Mouse (Mus musculus): ENCODE data around the gene Nav3.

Nav3 gene

DNA sequence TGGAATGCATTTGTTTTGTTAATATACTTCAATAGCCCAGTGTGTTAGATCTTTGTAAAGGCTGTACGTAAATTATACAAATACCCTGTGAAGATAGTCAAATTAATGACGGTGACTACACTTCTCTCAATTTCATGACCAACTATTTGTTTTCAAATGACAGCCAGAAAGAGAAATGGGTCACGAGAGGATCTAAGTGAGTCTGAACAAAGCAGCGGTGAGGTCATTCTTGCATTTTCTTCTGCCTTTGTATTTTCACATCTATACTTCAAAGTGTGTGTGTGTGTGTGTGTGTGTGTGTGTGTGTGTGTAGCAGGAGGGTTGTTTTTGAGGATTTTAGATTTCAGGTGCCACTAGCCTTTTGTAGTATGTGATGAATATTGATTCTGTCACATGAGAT is 662.5 kb downstream of the Nav3 start:
- DNase-seq, result no peak

DNA sequence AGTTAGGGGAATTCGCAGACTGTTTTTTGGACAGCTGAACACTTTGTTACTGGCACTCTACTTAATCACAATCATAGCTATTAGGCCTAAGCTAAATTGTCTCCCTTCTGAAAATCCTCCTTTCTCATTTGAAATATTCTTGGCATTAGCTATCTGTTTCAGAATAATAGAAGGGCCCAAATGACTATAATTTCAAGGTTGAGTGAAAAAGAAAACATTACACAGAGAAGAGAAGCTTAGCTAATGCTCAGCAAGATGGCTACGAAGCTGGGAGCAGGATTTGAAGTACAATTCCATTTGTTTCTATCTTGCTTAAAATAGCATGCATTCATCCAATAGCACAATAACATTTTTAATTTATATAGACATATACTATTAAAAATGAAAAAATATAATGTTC is 667.3 kb downstream of the Nav3 start:
- DNase-seq, result no peak

GRCm38 (mm10) chr10:109779109-109779508 is 676.9 kb downstream of the Nav3 start:
- no peak for DNase-seq

DNA sequence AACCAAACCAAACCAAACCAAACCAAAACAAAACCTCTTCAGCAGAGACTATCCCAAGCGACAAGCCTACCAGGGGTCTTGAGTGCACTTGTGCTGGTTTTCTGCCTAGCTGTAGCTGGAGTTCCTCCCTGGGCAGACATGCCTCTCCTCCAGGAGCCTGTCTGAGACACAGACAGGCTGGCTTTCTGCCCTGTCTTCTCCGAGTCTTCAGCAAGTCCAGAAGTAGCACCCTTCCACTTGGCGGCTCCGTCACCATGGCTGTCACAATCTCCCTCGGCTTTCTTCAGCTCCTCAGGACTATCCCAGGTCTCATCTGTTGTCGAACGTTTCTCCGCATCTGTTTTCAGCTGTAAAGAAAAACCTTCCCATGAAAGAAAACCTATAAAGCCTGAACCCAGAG is 686.9 kb downstream of the Nav3 start:
- peak; percentile 20 for DNase-seq

GRCm38 (mm10) chr10:109765650-109766049 is 690.4 kb downstream of the Nav3 start:
- peak; percentile 83 for DNase-seq

GRCm38 (mm10) chr10:109764412-109765101 is 691.4 kb downstream of the Nav3 start:
- peak; percentile 37 for DNase-seq

- no peak for DNase-seq
Observed at GRCm38 (mm10) chr10:109758921-109759600, 696.9 kb downstream of the Nav3 start.

GRCm38 (mm10) chr10:109746901-109747300 is 709.1 kb downstream of the Nav3 start:
- DNase-seq, result no peak

GRCm38 (mm10) chr10:109741664-109742063 is 714.3 kb downstream of the Nav3 start:
- no peak for DNase-seq

GRCm38 (mm10) chr10:109740326-109740725 is 715.7 kb downstream of the Nav3 start:
- no peak for DNase-seq

GRCm38 (mm10) chr10:109723646-109724045 is 732.4 kb downstream of the Nav3 start:
- no peak for DNase-seq

GRCm38 (mm10) chr10:109718808-109719207 is 737.2 kb downstream of the Nav3 start:
- DNase-seq, result no peak

GRCm38 (mm10) chr10:109718390-109718789 is 737.6 kb downstream of the Nav3 start:
- DNase-seq, result no peak

DNA sequence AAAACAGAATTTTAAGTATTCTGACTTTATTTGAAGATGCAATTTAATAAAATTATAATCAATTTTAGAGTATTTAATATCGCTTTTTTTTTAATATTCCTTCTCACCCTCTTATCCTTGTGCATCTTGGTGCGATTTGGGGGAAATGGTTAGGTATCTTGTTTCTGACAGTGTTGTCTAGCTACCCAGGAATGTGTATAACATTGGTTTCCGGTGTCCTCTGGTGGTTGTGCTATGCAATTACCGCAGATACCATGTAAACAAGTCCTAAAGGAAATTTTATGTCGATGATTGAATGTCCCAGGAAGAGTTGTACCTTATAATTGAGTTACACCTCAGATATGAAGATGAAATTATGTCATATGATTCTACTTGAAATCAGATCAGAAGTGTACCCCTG is 743.0 kb downstream of the Nav3 start:
- DNase-seq, result no peak

DNA sequence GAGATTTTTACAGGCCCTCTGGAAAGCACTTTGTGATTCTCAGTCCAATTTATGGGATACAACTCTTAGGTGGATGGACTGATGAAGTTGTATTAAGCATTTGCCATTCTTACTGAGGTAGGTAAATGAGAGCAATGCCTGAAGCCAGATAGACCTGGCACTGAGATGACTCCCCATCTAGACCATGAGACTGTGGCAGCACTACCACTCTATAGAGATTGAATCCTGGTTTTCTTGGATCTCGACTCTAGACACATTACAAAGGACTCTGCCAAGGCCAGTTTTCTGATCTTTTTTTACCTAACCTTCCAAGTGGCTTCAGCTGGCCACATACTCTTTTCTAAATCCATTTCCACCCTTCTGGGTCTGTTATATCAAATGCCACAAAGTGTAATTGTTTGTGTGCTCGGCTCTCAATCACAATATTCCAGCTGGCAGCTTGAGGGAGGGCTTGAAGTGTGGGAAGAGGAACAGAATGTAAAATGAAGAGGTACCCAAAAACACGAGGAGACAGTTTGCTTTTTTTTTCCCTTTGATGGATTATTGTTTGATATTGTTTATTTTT is 756.2 kb downstream of the Nav3 start:
- DNase-seq, result no peak

GRCm38 (mm10) chr10:109690564-109690963 is 765.4 kb downstream of the Nav3 start:
- no peak for DNase-seq

GRCm38 (mm10) chr10:109684109-109685056 is 771.6 kb downstream of the Nav3 start:
- DNase-seq, result peak; percentile 57

GRCm38 (mm10) chr10:109672896-109673295 is 783.1 kb downstream of the Nav3 start:
- DNase-seq, result no peak

DNA sequence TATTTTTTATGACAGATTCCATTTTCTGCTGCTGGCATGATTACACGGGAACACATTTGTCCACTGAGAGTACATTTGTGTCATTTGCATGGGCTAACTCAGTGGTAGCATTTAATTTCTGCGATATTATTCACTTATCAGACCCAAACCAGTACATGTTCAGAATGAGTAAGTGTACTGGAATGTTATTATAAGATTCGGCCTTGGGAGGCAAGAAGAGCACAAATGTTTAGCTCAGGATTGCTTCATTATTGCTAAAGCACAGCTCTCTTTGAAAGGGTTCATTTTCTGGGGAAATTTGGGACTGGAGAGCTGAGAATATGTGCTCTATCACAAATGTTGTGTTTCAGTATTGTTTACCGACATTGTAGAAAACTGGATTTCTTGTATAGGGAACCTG is 788.6 kb downstream of the Nav3 start:
- DNase-seq, result no peak

GRCm38 (mm10) chr10:109664629-109665317 is 791.2 kb downstream of the Nav3 start:
- peak; percentile 90 for DNase-seq

DNA sequence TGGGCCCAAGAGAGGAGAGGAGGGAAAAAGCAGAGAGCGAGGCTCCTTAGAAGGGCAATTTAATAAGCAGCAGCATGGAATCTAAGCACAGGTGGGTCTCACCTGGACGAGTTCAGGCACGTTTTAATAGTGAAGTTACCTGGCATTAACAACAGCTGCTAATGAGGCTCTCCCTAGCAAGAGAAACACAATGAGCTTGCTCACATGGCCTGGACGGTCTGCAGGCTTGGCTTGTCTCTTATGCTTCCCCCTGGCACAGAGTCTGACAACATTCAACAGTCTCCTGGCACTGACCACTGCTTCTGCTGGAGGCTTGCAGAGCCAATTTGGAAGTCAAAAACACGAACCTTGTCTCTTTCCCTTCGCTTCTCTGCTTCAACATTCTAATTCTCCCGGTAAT is 804.5 kb downstream of the Nav3 start:
- DNase-seq, result no peak

- DNase-seq, result no peak
Observed at GRCm38 (mm10) chr10:109643598-109643997, 812.4 kb downstream of the Nav3 start.

GRCm38 (mm10) chr10:109641806-109642205 is 814.2 kb downstream of the Nav3 start:
- no peak for DNase-seq
